Mouse (Mus musculus): ENCODE measurements at regions not wholly inside any gene's neighbourhood (a gene's known extent, or its start where the extent isn't known, plus 50 kb on each side); places are given as distances from the start of the nearest gene placed in this dataset.

DNA sequence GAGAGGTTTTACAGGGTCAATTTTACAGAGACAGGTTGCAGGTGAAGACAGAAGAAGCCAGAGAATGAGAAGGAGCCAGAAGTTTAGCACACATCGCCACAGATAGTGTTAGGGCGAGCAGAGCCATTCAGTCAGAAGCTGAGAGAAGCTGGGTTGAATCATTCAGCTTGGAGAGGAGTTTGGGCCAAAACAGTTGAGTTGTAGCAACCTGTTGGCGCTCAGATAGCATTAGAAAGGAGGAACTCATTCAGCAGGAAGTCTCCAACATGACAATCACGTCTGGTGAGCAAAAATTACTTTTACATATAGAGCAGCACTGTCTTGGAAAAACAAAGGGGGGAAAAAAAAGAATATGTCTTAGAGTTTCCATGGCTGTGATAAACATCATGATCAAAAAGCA is 53.2 kb downstream of the Fam43a start:
- no peak for DNase-seq

DNA sequence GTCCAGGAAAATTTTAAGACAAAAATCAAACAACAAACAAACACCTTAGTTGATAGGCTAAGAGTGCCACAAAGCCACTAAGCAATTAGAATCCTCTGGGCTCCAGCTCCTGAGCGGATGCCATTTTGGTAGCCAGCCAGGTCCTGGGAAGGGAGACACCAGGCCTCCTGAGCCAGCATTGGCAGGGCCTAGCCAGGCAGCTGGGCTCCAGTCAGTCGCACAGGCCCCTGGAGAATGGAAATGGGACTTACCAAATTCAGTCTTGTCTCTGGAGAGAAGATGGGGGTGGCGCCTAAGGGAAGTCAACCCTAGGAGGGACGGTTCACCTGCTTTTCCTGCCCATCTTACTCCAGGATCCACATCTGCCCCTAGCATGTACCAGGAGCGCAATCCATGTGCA is 54.3 kb downstream of the Fam43a start:
- peak; percentile 19 for DNase-seq

- DNase-seq = no peak
These were observed 54.7 kb downstream of the Fam43a start for GRCm38 (mm10) chr16:30654226-30654625.

DNA sequence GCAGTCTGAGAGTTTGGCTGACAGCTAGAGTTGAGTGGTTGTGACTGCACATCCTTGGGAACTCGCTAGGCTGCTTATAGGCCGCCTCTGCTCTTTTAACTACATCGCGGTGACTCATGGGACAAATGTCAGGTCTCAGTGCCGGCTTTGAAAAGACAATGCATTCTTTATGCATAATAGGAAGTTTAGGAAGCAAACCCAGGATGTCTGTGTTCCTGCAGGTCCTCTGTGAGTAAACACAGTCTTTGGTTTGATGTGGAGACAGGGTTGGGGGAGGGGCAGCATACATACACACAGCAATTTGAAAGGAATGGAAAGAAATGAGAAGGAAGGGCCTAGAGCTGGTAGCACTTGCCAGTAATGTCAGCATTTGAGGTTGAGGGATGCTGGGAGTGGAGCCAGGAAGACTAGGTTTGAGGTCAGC is 56.3 kb downstream of the Fam43a start:
- DNase-seq = no peak

- DNase-seq = no peak
These were observed 57.4 kb downstream of the Fam43a start for GRCm38 (mm10) chr16:30656881-30657280.

- no peak for DNase-seq
These were observed 59.4 kb downstream of the Fam43a start for GRCm38 (mm10) chr16:30658921-30659320.

GRCm38 (mm10) chr16:30661086-30661977 is 61.8 kb downstream of the Fam43a start:
- no peak for DNase-seq

DNA sequence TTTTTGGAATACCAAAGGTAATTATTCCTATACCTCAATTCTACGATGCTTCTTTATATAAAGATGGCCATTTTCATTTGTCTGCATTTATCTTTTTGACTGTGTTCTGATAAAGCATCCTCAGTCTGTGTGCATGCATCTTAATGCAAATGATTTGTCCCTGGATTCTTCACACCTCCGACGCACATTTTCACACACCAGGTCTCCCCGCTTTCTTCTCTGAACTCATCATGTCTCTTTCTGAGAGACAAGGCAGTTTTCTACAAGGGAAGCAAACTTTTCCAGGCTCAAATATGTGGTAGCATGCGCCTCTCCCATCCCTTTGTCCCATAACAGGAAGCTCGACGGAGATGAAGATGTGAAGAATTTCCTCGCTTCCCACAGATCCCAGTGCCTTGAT is 63.5 kb downstream of the Fam43a start:
- DNase-seq = no peak

- DNase-seq = peak; percentile 20
These were observed 64.4 kb downstream of the Fam43a start for GRCm38 (mm10) chr16:30663971-30664370.

DNA sequence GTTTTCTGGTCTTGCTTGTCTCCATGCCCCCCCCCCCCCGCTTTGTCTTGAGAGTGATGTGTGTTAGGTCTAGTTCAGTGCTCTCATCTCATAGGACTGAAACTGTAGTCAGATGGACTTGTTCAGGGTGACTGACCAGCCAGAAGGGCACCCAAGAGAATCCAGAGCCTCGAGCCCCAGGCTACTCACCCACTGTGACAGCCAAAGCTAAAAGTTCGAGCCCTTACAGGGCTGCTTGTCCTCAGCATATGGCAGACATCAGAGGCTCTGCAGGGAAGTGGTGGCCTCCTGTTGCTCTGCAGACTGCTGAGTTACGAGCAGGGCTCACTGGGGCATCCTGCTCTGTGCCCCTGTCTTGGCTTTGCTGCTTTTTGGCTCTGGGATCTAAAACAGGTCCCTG is 64.9 kb downstream of the Fam43a start:
- DNase-seq = no peak

DNA sequence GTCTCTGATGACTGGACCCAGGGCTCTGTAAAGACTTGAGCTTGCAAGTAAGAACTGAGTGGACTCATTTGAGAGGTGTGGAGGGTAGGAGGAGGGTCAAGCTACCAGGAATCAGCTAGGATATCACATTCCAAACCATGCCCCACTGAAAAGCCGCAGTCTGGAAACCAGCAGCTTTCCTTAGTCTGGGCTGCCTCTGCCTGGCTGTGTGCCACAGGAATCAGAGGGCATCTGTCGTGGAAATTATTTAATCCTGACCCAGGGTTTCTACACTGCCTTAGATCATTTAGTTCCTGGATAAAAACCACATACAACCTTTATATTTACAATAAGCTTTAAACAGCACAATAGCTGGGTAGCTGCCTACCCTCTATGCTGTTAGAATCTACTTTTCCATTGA is 66.4 kb downstream of the Fam43a start:
- DNase-seq = no peak

GRCm38 (mm10) chr16:30669883-30670282 is 70.4 kb downstream of the Fam43a start:
- DNase-seq = no peak

DNA sequence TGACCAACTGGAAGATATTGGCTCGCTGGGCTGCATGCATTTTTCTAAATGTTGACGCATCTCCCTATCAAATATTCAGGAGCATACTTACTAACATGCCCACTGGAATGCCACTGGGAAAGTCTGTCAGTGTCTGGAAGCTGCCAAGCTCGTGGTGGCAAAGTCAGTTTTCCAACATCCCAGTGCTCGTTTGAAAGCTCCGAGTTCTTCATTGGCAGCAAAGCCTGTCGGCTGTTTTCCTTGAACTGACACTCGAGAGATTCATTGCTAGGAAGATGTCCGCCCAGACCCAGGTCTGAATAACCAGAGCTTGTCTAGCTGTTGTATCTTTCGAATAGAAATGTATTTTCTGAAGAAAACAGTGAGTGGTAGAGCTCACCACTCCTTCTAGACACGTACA is 72.1 kb downstream of the Fam43a start:
- no peak for DNase-seq

DNA sequence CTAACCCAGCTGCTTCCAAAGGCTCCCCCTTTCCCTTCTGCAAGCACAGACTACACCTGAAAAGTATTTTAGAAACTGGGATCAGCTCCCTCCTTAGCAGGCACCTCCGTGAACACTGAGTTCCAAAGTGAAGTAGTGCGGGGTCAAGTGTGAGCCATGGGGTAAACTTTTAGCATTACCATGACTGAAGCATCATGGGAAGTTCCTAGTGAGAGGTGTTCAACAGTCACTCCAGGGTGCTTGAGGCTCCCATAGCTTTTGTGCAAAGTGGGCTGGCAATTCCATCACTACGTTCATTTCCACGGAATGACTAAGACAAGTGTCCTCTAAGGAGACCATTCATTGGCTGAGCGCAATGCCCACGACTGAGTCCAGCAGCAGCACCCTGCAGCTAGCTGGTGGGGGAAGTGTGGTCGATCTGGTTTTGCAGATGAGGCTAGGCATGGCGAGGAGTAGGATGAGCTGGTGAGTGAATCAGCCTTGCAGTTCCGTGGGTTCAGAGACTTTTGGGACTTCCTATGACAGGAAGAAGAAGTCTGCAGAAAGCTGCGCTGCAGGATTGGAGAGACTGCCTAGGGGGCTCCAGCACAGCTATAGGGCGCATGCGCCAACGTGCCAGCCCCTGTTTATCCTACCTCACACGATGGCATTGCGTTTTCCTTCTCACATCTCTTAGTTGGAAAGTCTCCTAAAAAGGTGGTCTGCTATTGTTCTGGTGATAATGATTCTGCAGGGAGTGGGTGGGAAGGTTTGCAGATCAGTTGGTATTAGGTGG is 73.4 kb downstream of the Fam43a start:
- no peak for DNase-seq

DNA sequence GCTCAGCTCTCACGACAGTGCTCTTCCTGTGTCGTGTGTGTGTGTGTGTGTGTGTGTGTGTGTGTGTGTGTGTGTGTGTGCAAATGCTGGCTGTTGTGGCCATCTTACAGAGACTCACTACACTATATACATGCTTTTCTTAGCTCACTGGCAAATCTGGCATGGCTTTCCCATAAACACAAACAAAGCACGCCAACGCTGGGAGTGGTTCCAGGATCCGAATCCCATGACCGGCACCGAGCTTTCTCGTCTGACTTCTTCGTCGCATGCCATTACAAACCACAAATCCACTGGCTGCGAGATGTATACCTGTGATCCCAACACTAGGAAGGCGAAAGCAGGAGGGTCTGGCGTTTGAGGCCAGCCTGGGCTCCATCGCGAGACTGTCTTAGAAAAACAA is 74.1 kb downstream of the Fam43a start:
- DNase-seq = no peak

DNA sequence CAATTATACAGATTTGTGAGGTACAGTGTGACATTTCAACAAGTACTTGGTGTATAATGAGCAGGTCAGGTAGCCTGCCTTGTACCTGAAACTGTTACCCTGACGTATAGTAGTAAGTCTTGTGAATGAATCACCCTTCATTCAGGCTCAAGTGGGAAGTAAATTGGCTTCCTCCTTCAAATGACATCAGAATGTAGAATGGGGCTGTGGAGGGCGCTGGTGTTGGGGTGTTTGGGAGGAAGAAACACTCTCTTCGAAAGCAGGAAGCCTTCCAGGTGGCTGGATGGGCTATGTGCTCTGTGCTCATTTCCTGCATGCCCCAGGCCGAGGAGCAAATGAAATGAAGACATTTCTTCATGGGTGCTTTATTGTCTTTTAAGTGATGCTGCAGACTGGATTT is 76.3 kb downstream of the Fam43a start:
- DNase-seq = no peak

DNA sequence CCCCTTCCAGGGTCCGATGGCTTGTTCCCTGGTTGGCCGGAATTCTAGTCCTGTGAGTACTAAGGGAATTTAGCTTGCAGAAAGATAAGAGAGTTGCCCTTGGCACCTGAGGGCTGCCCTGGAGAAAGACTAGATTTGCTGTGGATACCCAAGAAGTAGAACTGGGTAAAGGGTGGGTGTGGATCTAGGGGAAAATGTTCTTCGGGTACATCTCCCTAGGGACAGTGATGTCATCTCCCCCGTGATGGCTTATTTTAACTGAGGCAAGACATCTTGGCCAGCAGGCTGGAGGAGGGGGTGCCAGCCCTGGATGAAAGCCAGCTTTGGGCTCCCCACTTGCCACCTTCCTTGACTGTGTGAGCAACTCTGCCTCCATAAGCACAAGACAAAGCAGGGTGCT is 77.5 kb downstream of the Fam43a start:
- no peak for DNase-seq

DNA sequence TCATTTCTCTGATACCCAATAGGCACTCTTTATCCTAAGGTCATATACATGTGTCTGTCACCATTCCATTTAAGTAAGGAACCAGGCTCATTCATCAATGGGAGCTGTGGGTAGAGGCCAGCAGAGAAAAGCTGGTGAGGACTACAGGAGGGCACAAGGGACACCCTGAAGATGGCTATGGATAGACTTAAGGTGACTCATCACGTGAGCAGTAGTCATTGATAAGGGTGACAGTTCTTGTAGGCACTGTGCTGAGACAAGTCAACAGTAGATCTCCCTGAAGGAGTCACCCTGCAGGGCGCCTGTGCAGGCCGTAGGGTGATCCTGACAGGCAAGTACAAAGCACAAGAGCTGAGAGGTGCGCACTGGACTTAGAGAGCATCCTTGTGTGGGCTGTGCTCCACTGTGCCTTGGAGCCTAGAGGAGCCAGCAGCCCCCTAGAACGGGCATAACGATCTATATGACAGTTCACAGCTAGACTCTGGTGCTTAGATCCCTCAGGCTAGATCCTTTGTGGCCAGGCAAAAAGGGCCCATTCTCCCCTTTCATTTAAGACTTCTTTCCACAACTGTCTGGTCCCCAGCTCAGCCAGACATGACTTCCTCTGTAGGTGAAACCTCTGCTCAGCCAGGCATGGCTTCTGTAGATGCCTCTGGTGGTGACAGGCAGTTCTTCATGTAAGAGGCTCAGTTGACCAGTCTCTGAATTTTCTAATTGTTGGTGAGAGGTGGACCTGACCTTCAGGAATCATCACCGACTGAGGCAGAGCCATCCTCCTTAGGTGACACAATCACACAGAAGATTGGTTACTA is 78.6 kb downstream of the Fam43a start:
- DNase-seq = no peak

DNA sequence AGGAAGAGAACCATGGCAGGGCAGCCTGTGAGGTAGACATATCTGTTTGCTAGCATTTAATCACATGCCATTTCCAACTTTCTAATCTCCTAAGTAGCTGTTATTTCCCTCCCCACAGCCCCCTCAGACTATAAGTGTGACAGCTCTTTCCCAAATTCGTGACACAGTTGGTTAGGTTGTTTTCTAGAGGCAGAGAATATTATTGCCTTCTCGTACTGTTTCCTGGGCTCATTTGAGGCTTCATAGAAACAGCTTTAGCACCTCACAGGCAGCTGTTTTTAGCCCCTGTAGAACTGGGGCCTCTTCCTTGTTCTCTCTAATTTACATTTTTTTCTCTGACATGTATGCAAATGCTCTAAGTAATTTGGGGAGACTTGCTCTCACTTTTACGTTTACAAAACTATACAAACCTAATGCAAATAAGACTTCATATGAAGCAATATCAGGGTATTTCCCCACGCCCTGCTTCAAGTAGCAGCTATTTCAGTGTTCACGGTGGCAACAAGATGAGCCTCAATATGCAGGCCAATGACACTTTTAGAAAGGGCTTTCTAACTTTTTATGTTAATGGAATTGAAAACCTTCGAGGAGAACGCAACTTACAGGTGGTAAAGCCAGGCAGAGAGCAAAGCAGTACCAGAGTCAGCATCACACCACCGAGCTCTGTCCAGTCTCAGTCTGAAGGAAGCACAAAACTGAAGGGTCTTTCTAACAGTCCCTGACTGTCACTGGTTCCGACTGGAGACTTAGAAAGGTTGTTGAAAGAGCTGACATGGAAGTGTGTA is 79.4 kb downstream of the Fam43a start:
- DNase-seq = no peak

DNA sequence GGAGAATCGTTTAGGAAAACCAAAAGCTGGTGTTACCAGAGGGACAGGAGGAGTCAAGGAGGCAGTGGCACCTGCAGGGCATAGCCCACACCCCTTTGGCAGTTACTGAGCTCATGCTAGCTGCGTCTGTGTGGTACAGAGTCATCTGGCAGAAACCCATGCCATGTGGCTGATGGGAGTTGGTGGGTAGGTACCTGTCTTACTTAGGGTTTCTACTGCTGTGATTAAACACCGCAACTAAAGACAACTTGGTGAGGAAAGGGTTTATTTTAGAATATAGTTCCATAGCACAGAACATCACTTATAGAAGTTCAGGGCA is 79.9 kb downstream of the Fam43a start:
- no peak for DNase-seq

DNA sequence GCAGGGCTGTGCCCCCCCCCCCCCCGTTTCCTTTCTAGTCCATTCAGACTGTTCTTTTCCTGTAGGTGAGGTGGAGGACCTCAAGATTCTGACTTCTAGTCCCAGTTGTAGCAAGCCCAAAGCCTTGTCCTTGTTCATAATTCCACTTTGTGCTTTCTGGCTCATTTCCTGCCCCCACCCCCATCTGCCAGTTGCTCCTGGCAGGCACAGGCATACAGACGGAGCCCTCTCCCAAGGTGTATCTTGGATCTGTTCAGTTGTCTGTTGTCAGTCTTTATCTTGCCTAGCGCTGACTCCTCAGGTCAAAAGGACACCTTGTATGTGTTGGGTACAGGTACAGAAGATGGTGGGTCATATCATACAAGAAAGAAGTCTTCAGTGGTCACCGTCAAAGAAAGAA is 81.9 kb downstream of the Fam43a start:
- no peak for DNase-seq

DNA sequence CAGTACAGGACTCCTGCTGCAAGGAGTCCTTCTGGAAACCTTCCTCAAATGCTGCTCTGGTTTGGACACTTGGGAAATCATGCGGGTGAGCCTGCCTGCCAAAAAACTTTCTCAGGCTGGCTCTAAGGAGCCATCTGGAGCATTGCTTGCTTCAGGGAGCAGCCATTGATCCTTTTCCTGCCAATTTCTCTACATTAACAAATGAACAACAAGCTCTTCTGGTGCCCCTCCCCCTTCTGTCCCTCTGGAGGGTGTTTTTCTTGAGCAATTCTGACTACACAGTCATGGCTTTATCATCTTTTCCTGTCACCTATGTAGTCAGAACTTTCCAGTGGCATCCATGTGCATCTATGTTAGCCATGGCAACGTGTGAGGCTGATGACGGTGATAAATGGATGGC is 84.5 kb downstream of the Fam43a start:
- DNase-seq = no peak

- DNase-seq = no peak
These were observed 87.0 kb downstream of the Fam43a start for GRCm38 (mm10) chr16:30686536-30686935.
